Mouse (Mus musculus) heart, adult 2 months (tissue): ENCODE results near the gene Slc35d3.

Experiments
- CTCF ChIP-seq: fragments of 200-600 bp; IDR thresholded peaks from 2 replicates; pipeline ENCODE4 v1.8.1; 2022; ENCODE audit warnings: antibody characterized with exemption, mild to moderate bottlenecking, moderate library complexity
- POLR2A ChIP-seq: fragments of 200-500 bp; IDR thresholded peaks from 2 replicates; pipeline ENCODE4 v1.6.1; 2011; ENCODE audit warnings: mild to moderate bottlenecking, low read depth, low read length, control low read depth; ENCODE audit not compliant: insufficient read depth

DNA sequence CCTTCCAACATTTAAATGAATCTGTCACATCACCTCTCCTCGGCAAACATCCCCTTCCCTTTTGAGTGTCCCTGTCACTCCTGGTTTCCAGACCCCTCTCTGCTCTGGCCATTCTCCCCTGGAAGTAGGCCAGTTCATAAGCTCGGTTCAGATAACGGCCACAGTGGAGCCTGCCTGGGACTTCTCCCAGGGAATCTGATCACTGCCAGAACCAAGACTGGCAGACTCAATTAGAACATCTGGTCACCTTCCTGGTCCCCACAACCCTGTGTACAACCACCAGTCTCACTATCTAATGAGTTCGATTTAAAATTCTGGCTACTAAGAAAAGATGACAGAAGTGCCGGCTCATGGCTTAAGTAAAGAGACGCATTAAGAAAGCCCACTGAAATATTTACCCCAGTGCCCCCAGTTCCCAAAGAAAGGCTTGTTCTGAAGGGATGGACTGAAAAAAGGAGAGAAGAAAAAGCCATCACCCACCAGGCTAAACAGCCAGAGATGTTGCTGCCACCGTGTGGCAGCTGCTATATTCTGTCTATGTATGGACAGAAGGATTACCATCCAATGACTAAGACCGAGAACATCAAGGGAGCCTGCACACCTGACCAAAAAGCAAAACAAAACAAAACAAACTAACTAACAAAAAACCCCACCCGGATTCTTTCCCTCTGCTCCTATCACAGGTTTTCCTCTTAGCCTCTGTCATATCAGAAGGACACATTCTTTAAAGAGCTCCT, 39.7 kb downstream of the Slc35d3 start:
- TF ChIP-seq CTCF (peak; percentile 57), POLR2A (no peak)
